Mouse (Mus musculus): ENCODE results near the gene Itga11. TPM values are rescaled to one million over a fixed set of nuclear protein-coding genes. Genes with fewer than 3 reads are reported as not detected.

Itga11 gene
- polyA plus RNA-seq (2014; fragmentation: Illumina TruSeq; extraction: RNeasy Lipid Tissue Mini Kit (QIAGEN cat#74804); ENCODE audit: insufficient read depth, low read depth, low replicate concordance), result 0.33 TPM

GRCm38 (mm10) chr9:62677641-62678549 is at the start of gene Itga11:
Gene Itga11 (plus strand): TSS chr9:62677826.

GRCm38 (mm10) chr9:62811516-62812121 is 134.0 kb downstream of the Itga11 start, which contains the start of gene Fem1b:
Gene Fem1b (minus strand): TSS chr9:62811934.

Other genes starting within 250 kb of the Itga11 start
- 14.4 TPM for gene Coro2b, start 140.8 kb upstream of the Itga11 start, polyA plus RNA-seq (2014; fragmentation: Illumina TruSeq; extraction: RNeasy Lipid Tissue Mini Kit (QIAGEN cat#74804); ENCODE audit: insufficient read depth, low read depth, low replicate concordance)
- 14.5 TPM for gene Fem1b, start 134.1 kb downstream of the Itga11 start, polyA plus RNA-seq (2014; fragmentation: Illumina TruSeq; extraction: RNeasy Lipid Tissue Mini Kit (QIAGEN cat#74804); ENCODE audit: insufficient read depth, low read depth, low replicate concordance)
- 18.3 TPM for gene Cln6, start 161.0 kb downstream of the Itga11 start, polyA plus RNA-seq (2014; fragmentation: Illumina TruSeq; extraction: RNeasy Lipid Tissue Mini Kit (QIAGEN cat#74804); ENCODE audit: insufficient read depth, low read depth, low replicate concordance)
- gene Calml4, start 180.3 kb downstream of the Itga11 start, polyA plus RNA-seq (2014; fragmentation: Illumina TruSeq; extraction: RNeasy Lipid Tissue Mini Kit (QIAGEN cat#74804); ENCODE audit: insufficient read depth, low read depth, low replicate concordance), result 43.9 TPM

Data from lung, adult 10 weeks (tissue).